Comparison of ENCODE assay signal across 15 mouse cellular contexts in genomic region chr11:106152132-106152531, GRCm38 (mm10). TPM values are rescaled to one million over a fixed set of nuclear protein-coding genes. Genes with fewer than 3 reads are reported as not detected.
A peak's percentile ranks its signal among the peaks of the same experiment; 100 is the strongest.
DNase-seq lines count a peak whose midpoint lies in the region; ATAC-seq and TF ChIP-seq lines count a peak whose summit lies in the region.
"Had no signal": no experiment of that assay in that cellular context is flagged by ENCODE, and none has a peak within 500 bp of the region (broad histone marks: within the 10 kb centered on the region; RNA-seq: fewer than 3 reads in every experiment).

No protein-coding gene starts in this region.

- WGBS in hindbrain, postnatal 0 days = 72% methylated on average over 8 of the region's 8 CpGs
- 73% methylated on average over 8 of the region's 8 CpGs for WGBS in hindbrain, embryonic 16.5 days
- 84% methylated on average over 8 of the region's 8 CpGs for WGBS in kidney, embryonic 16.5 days

- no peaks in the 10 kb centered on the region for H3K9me3 ChIP-seq in hindbrain, postnatal 0 days (ENCODE audit: low read length)
- H3K9me3 ChIP-seq in hindbrain, embryonic 16.5 days (ENCODE audit: control insufficient read depth, low read length) = no peaks in the 10 kb centered on the region
- H3K9me3 ChIP-seq in kidney, embryonic 16.5 days (ENCODE audit: low read length) = no peaks in the 10 kb centered on the region
- H3K9me3 ChIP-seq: heart, embryonic 10.5 days; limb, embryonic 10.5 days; stomach, embryonic 15.5 days had no signal

- peak; percentile 12; the same call in 1 of the 2 replicates for TF ChIP-seq CTCF in hindbrain, postnatal 0 days (IDR thresholded peaks at IDR 0.05; ENCODE audit: low read depth)

- H3K9ac ChIP-seq in hindbrain, postnatal 0 days (replicated peaks; ENCODE audit: low read length) = no peak overlapping the region
- H3K9ac ChIP-seq in hindbrain, embryonic 16.5 days (ENCODE audit: low read depth, low read length) = no peak overlapping the region
- H3K9ac ChIP-seq in kidney, embryonic 16.5 days (replicated peaks; ENCODE audit: low read length) = no peak overlapping the region
- H3K9ac ChIP-seq: stomach, embryonic 15.5 days had no signal

- no peak for ATAC-seq in hindbrain, postnatal 0 days
- no peak for ATAC-seq in hindbrain, embryonic 16.5 days
- no peak for ATAC-seq in kidney, embryonic 16.5 days (ENCODE audit: low FRiP score, low TSS enrichment)

- peaks cover 56% of the 10 kb centered on the region for H3K36me3 ChIP-seq in hindbrain, postnatal 0 days (ENCODE audit: insufficient read depth, low read length)
- H3K36me3 ChIP-seq in hindbrain, embryonic 16.5 days (ENCODE audit: control insufficient read depth, insufficient read depth, low read length) = peaks cover 48% of the 10 kb centered on the region
- H3K36me3 ChIP-seq in kidney, embryonic 16.5 days (ENCODE audit: insufficient read depth, low read length) = peaks cover 71% of the 10 kb centered on the region

- no peaks in the 10 kb centered on the region for H3K4me1 ChIP-seq in hindbrain, postnatal 0 days (ENCODE audit: insufficient read depth, low read length)
- no peaks in the 10 kb centered on the region for H3K4me1 ChIP-seq in hindbrain, embryonic 16.5 days (ENCODE audit: control insufficient read depth, insufficient read depth, low read depth, low read length)
- no peaks in the 10 kb centered on the region for H3K4me1 ChIP-seq in kidney, embryonic 16.5 days (ENCODE audit: insufficient read depth, low read length)
- H3K4me1 ChIP-seq: heart, embryonic 10.5 days; stomach, embryonic 15.5 days had no signal

- H3K27me3 ChIP-seq in hindbrain, postnatal 0 days (ENCODE audit: insufficient read depth, low read length) = no peaks in the 10 kb centered on the region
- H3K27me3 ChIP-seq in hindbrain, embryonic 16.5 days (replicated peaks; ENCODE audit: control insufficient read depth, insufficient read depth, low read length) = no peaks in the 10 kb centered on the region
- H3K27me3 ChIP-seq in kidney, embryonic 16.5 days (ENCODE audit: insufficient read depth, low read length) = no peaks in the 10 kb centered on the region
- H3K27me3 ChIP-seq: stomach, embryonic 15.5 days had no signal

- no peak overlapping the region for H3K4me3 ChIP-seq in hindbrain, postnatal 0 days (ENCODE audit: low read length)
- H3K4me3 ChIP-seq in hindbrain, embryonic 16.5 days (ENCODE audit: low read length) = no peak overlapping the region
- no peak overlapping the region for H3K4me3 ChIP-seq in kidney, embryonic 16.5 days (ENCODE audit: low read length)
- H3K4me3 ChIP-seq: erythroblast, embryonic 14.5 days; heart, embryonic 10.5 days; limb, embryonic 10.5 days; stomach, embryonic 15.5 days had no signal

- no peak overlapping the region for H3K27ac ChIP-seq in hindbrain, postnatal 0 days
- no peak overlapping the region for H3K27ac ChIP-seq in hindbrain, embryonic 16.5 days (ENCODE audit: low read depth, low read length)
- H3K27ac ChIP-seq in kidney, embryonic 16.5 days (ENCODE audit: low read length) = no peak overlapping the region
- H3K27ac ChIP-seq: heart, embryonic 10.5 days; kidney, postnatal 0 days; limb, embryonic 10.5 days; stomach, embryonic 15.5 days had no signal

- no peak for DNase-seq in hindbrain, postnatal 0 days (ENCODE audit: low spot score)
- DNase-seq in T-cell, adult 2 months (ENCODE audit: low spot score) = peak; percentile 12
- peak; percentile 39 for DNase-seq in cerebellum, adult 8-10 months
- DNase-seq in layer of hippocampus, postnatal 14 days (ENCODE audit: low spot score in 2 of 2) = peak; percentile 56 to 75
- DNase-seq in kidney, adult 9 months = no peak
- DNase-seq: heart, postnatal 4 days had no signal

- no peak overlapping the region for H3K4me2 ChIP-seq in hindbrain, postnatal 0 days (ENCODE audit: low read depth, low read length)
- H3K4me2 ChIP-seq in hindbrain, embryonic 16.5 days (ENCODE audit: low read length) = no peak overlapping the region
- H3K4me2 ChIP-seq in kidney, embryonic 16.5 days (replicated peaks; ENCODE audit: low read depth, low read length) = no peak overlapping the region
- H3K4me2 ChIP-seq: stomach, embryonic 15.5 days had no signal

RNA-seq across cellular contexts. Expression of gene Gm10840, which starts 8.5 kb away (rescaled TPM):
- total RNA-seq in hindbrain, postnatal 0 days (2014; rRNA removed) = not detected in 2 replicates
- not detected in 2 replicates for polyA plus RNA-seq in hindbrain, postnatal 0 days (2015; fragmentation: Nextera tagmentation; extraction: Ambion mirVana)
- polyA plus RNA-seq in hindbrain, embryonic 16.5 days (2015; fragmentation: Nextera tagmentation; extraction: Ambion mirVana) = not detected in 2 replicates
- not detected for total RNA-seq in layer of hippocampus, postnatal 14 days (2021)
- polyA plus RNA-seq in kidney, embryonic 16.5 days (2015; fragmentation: Nextera tagmentation; extraction: Ambion mirVana) = not detected in 2 replicates
- total RNA-seq: gastrocnemius, adult 8-10 months; heart, postnatal 4 days had no signal
- polyA plus RNA-seq: erythroblast, embryonic 14.5 days; heart, embryonic 10.5 days; kidney, postnatal 0 days; liver, embryonic 16.5 days; stomach, embryonic 15.5 days had no signal

RNA-seq across cellular contexts. Expression of gene Limd2, which starts 8.5 kb away (rescaled TPM):
- total RNA-seq in hindbrain, postnatal 0 days (2014; rRNA removed) = 72.2 and 80.6 TPM in 2 replicates
- 120 and 124 TPM in 2 replicates for polyA plus RNA-seq in hindbrain, postnatal 0 days (2015; fragmentation: Nextera tagmentation; extraction: Ambion mirVana)
- 142 and 161 TPM in 2 replicates for polyA plus RNA-seq in hindbrain, embryonic 16.5 days (2015; fragmentation: Nextera tagmentation; extraction: Ambion mirVana)
- 100 to 1,000 TPM; 139 to 142 TPM for total RNA-seq in layer of hippocampus, postnatal 14 days (2021)
- polyA plus RNA-seq in kidney, embryonic 16.5 days (2015; fragmentation: Nextera tagmentation; extraction: Ambion mirVana) = 207 and 214 TPM in 2 replicates

RNA-seq across cellular contexts. Expression of gene Strada, which starts 49.8 kb away (rescaled TPM):
- total RNA-seq in hindbrain, postnatal 0 days (2014; rRNA removed) = 34.1 and 39.2 TPM in 2 replicates
- polyA plus RNA-seq in hindbrain, postnatal 0 days (2015; fragmentation: Nextera tagmentation; extraction: Ambion mirVana) = 23.6 and 25.0 TPM in 2 replicates
- 28.6 and 30.1 TPM in 2 replicates for polyA plus RNA-seq in hindbrain, embryonic 16.5 days (2015; fragmentation: Nextera tagmentation; extraction: Ambion mirVana)
- total RNA-seq in layer of hippocampus, postnatal 14 days (2021) = 10 to 100 TPM; 28.7 to 34.2 TPM
- 32.1 and 33.3 TPM in 2 replicates for polyA plus RNA-seq in kidney, embryonic 16.5 days (2015; fragmentation: Nextera tagmentation; extraction: Ambion mirVana)

Comparison
In these comparisons a context has a peak if more than half of its experiments do, and no peak if none do; other contexts are left out.
1. DNase-seq: peak in T-cell, adult 2 months (single experiment), cerebellum, adult 8-10 months (single experiment) and layer of hippocampus, postnatal 14 days (2 of 2); none in hindbrain, postnatal 0 days (single experiment) and kidney, adult 9 months (single experiment).